Mouse (Mus musculus) olfactory bulb, adult 2 months (tissue): ENCODE results near the gene Dpf3.

Experiments
- CTCF ChIP-seq: fragments of 200-500 bp; IDR thresholded peaks from 2 replicates; pipeline ENCODE4 v1.5.1; 2012; ENCODE audit warnings: low read depth, mild to moderate bottlenecking, low read length, moderate library complexity; ENCODE audit not compliant: insufficient read depth
- POLR2A ChIP-seq: fragments of 200-500 bp; IDR thresholded peaks from 2 replicates; pipeline ENCODE4 v1.6.1; 2012; ENCODE audit warnings: mild to moderate bottlenecking, low read depth, low read length, moderate library complexity; ENCODE audit not compliant: insufficient read depth

DNA sequence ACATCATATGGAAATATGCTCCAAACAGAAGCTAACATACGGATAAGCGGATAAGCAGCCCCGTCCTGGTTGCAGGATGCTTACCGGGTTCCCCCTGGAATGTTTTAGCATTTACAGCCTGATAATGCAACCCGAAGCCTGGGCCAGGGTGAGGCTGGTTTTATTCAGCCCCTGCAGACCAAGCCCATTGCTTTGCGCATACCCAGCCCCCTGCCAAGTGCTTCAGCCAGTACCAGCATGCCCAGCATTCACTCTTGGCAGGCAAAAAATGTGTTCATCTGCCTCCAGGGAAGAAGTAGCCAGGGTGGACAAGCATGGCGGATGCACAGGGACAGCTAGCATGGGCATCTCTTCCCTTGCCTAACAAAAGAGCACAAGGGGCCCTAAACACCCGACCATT is 279.5 kb downstream of the Dpf3 start:
- TF ChIP-seq CTCF (no peak), POLR2A (no peak)
